Mouse (Mus musculus) small intestine, adult 2 months (tissue): ENCODE results near the gene Gpm6a. TPM values are rescaled to one million over a fixed set of nuclear protein-coding genes. Genes with fewer than 3 reads are reported as not detected.
"Not testable (repeated sequence)": the region's sequence is repeated elsewhere in the genome, so short reads cannot be mapped to it uniquely, and the experiment has no call there.

Source experiments
- H3K27ac ChIP-seq: fragments of 200-500 bp; 2 replicates; pipeline ENCODE4 v1.5.1; 2012; ENCODE audit warnings: low read depth, low read length, control low read depth, inconsistent platforms; ENCODE audit not compliant: insufficient read depth
- H3K27me3 ChIP-seq: fragments of 200-500 bp; 2 replicates; pipeline ENCODE4 v1.6.1; 2012; ENCODE audit warnings: mild to moderate bottlenecking, moderate library complexity, low read length, inconsistent platforms; ENCODE audit not compliant: control insufficient read depth, insufficient read depth
- H3K36me3 ChIP-seq: fragments of 200-500 bp; 2 replicates; pipeline ENCODE4 v1.6.1; 2012; ENCODE audit warnings: mild to moderate bottlenecking, low read length, control low read depth, inconsistent platforms; ENCODE audit not compliant: control insufficient read depth, insufficient read depth
- H3K4me1 ChIP-seq: fragments of 200-500 bp; 2 replicates; pipeline ENCODE4 v1.6.1; 2012; ENCODE audit warnings: low read length, inconsistent platforms, mixed read lengths; ENCODE audit not compliant: control insufficient read depth, insufficient read depth, insufficient read length
- H3K4me3 ChIP-seq: fragments of 200-500 bp; 2 replicates; pipeline ENCODE4 v1.5.1; 2012; ENCODE audit warnings: low read depth, mild to moderate bottlenecking, control low read depth, inconsistent platforms, low read length, moderate library complexity
- CTCF ChIP-seq: fragments of 200-500 bp; IDR thresholded peaks from 2 replicates; pipeline ENCODE4 v1.5.1; 2012; ENCODE audit warnings: low read depth, mild to moderate bottlenecking, control low read depth, inconsistent platforms, low read length, moderate library complexity, mixed read lengths; ENCODE audit not compliant: insufficient replicate concordance, insufficient read length; ENCODE audit errors: extremely low read depth
- POLR2A ChIP-seq: fragments of 200-500 bp; IDR thresholded peaks from 2 replicates; pipeline ENCODE4 v1.6.1; 2012; ENCODE audit warnings: low read depth, mild to moderate bottlenecking, control low read depth, inconsistent platforms, low read length, moderate library complexity
- WGBS: fragments of 180-500 bp; shearing (Covaris S2); methylation state at CpG from one replicate; pipeline ENCODE4 v1.1.7; 2018; 5-methylcytosine and 5-hydroxymethylcytosine counted together
- polyA plus RNA-seq: library from polyadenylated mRNA; depleted of rRNA; stranded (reverse); fragments of >200 nt; gene quantifications from 2 replicates; pipeline ENCODE4 v1.2.3, GENCODE M21; 2012

Gpm6a gene
- polyA plus RNA-seq, 1 experiment, result 0.04 TPM

DNA sequence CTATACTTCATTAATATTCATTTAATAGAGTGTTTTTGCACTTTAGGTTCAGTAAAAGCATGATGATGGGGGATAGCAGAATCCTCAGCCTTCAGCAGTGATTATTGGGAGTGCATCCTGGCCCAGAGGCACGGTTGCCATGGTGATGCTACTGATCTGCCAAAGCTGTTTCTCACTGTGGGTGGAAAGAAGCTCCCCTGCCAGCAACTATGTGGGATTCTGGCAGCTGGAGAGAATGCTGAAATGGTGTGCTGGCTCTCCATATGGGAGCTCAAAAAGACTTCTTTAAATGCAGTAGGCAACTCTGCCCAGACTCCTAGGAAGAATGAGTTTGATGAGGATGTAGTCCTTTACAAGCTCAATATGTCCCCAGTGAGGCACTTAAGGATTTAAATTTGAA is 79.7 kb downstream of the Gpm6a start:
- no peak overlapping the region for H3K4me3 ChIP-seq
- H3K27ac ChIP-seq, result no peak overlapping the region
- H3K36me3 ChIP-seq, result no peaks in the 10 kb centered on the region
- H3K27me3 ChIP-seq, result no peaks in the 10 kb centered on the region
- H3K4me1 ChIP-seq, result no peaks in the 10 kb centered on the region
- 8% methylated on average over 1 of the region's 1 CpGs for WGBS
- TF ChIP-seq CTCF (no peak), POLR2A (no peak)

DNA sequence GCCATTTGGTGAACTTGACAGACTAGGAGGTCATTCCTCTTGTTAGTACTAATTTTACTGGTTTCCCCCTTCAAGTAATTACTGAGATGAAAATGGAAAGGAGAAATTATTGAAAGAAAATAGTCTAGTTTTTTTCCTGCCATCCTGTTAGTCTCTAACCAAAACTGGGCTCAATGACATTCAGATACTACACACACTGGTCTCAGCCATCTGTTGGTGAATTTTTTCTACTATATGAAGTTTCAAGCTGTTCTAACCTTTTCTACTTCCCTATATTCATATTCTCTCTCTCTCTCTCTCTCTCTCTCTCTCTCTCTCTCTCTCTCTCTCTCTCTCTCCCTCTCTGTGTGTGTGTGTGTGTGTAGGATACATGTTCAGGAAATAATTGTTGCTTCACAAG is 80.8 kb downstream of the Gpm6a start:
- Histone ChIP-seq H3K36me3 (no peaks in the 10 kb centered on the region), H3K4me3 (no peak overlapping the region), H3K4me1 (no peaks in the 10 kb centered on the region), H3K27me3 (no peaks in the 10 kb centered on the region), H3K27ac (no peak overlapping the region)
- TF ChIP-seq POLR2A (no peak), CTCF (no peak)

DNA sequence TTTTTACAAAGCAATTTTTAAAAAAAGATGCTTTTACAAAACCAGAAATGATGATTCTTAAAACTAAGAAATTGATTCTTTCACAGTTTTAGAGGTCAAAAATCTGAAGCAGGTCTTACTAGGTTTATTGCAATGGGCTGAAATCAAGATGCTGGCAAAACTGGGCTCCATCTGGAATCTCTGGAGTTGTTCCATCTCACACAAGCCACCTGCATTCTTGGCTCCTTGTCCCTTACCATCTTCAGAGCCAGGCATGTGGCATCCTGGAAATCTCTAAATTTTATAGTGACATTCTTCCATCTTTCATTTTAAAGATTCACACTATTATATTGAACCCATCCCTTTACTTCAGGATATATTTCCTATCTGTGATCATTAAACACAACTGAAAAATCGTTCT is 88.3 kb downstream of the Gpm6a start:
- no peak overlapping the region for H3K27ac ChIP-seq
- 31% methylated on average over 1 of the region's 1 CpGs for WGBS
- H3K4me1 ChIP-seq, result no peaks in the 10 kb centered on the region
- TF ChIP-seq POLR2A (no peak), CTCF (no peak)
- no peak overlapping the region for H3K4me3 ChIP-seq
- H3K36me3 ChIP-seq, result no peaks in the 10 kb centered on the region
- no peaks in the 10 kb centered on the region for H3K27me3 ChIP-seq

DNA sequence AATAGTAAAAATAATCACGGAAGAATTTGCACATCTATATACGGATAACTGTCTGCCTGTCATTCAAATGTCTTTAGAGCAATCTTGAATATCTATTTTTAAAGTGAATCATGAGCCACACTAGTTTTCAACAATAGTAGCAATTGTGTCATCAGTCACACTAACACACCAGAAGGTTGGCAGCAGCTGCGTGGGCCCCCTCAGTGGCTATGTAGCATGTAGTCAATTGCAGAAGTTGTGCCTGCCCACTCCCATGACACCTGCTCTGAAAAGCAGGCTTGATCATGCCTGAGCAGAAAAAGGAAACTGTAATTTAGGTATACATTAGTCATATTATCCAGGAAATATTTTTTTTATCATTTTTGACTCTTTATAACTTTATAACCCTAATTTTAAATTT is 93.8 kb downstream of the Gpm6a start:
- Histone ChIP-seq H3K4me1 (no peaks in the 10 kb centered on the region), H3K27ac (no peak overlapping the region), H3K27me3 (no peaks in the 10 kb centered on the region), H3K4me3 (no peak overlapping the region), H3K36me3 (no peaks in the 10 kb centered on the region)
- 85% methylated on average over 3 of the region's 3 CpGs for WGBS
- no peak for TF ChIP-seq POLR2A
- TF ChIP-seq CTCF, result no peak

DNA sequence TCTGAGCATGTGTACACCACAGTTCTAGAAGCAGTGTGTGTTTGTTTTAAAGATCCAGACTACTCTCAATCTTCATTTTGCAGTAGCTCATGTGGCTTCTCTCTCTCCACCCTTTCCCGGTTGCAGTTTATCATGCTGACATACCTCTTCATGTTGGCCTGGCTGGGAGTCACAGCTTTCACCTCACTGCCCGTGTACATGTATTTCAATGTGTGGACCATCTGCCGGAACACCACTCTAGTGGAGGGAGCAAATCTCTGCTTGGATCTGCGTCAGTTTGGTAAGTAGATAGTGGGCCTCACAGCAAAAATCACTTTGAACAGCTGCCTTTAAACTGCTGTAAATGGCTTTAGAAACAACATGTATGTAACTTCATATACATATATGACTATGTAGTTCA is 95.3 kb downstream of the Gpm6a start:
- no peaks in the 10 kb centered on the region for H3K4me1 ChIP-seq
- H3K4me3 ChIP-seq, result no peak overlapping the region
- 79% methylated on average over 4 of the region's 4 CpGs for WGBS
- H3K27ac ChIP-seq, result no peak overlapping the region
- TF ChIP-seq CTCF, result no peak
- no peak for TF ChIP-seq POLR2A
- no peaks in the 10 kb centered on the region for H3K27me3 ChIP-seq
- no peaks in the 10 kb centered on the region for H3K36me3 ChIP-seq

DNA sequence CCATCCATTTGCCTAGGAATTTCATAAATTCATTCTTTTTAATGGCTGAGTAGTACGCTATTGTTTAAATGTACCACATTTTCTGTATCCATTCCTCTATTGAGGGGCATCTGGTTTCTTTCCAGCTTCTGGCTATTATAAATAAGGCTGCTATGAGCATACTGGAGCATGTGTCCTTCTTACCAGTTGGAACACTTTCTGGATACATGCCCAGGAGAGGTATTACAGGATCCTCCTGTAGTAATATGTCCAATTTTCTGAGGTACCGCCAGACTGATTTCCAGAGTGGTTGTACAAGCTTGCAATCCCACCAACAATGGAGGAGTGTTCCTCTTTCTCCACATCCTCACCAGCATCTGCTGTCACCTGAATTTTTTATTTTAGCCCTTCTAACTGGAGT is 114.2 kb downstream of the Gpm6a start:
- not testable (repeated sequence) for H3K36me3 ChIP-seq, H3K27me3 ChIP-seq, H3K4me1 ChIP-seq, H3K4me3 ChIP-seq, H3K27ac ChIP-seq
- WGBS, result 94% methylated on average over 2 of the region's 2 CpGs

DNA sequence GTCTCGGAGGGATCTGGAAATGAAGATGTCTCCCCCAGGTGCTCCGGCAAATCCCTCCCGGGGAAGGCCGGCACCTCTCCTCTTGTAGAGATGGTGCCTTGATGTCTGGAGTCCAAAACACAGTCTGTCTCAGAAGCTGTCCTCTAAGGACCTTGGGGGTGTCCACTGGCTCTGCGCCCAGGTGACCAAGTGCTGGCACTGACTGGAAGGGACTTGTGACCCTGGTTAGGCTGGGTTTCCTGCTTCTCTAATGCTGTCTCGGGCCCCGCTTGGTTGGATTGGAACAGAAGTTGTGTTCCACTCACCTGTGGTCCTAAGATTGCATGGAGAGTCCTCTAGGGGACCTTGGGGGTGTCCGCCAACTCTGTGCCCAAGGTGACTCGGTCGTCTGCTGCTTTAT is 118.8 kb downstream of the Gpm6a start:
- Histone ChIP-seq H3K4me3 (no peak overlapping the region), H3K27me3 (no peaks in the 10 kb centered on the region), H3K27ac (no peak overlapping the region), H3K36me3 (no peaks in the 10 kb centered on the region), H3K4me1 (no peaks in the 10 kb centered on the region)
- WGBS, result 94% methylated on average over 10 of the region's 10 CpGs
- TF ChIP-seq POLR2A, result no peak
- no peak for TF ChIP-seq CTCF

DNA sequence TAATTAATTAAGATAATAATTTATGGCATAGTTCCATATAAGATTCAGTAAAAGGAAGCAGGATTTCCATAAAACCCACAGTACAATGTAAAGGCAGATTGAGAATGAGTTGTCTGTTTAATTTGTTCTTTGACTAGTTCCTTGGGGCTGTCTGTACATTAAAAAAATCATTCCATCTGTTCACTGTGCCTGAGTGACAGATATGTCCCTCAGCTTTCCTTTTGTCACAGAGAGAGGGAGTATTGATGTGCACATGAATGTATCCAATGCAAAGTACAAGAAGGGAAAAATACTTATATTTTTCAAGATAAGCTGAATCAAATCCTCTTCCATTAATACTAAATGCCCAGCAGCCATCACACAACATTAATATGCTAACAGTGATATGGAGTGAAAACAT is 147.6 kb downstream of the Gpm6a start:
- TF ChIP-seq CTCF (no peak), POLR2A (no peak)
- H3K36me3 ChIP-seq, result no peaks in the 10 kb centered on the region
- no peaks in the 10 kb centered on the region for H3K27me3 ChIP-seq
- H3K4me1 ChIP-seq, result no peaks in the 10 kb centered on the region
- H3K4me3 ChIP-seq, result no peak overlapping the region
- H3K27ac ChIP-seq, result no peak overlapping the region
